Mouse (Mus musculus): Measurements from ENCODE around the gene Ankrd13c.
A peak's percentile ranks its signal among the peaks of the same experiment; 100 is the strongest.

The Ankrd13c gene

DNA sequence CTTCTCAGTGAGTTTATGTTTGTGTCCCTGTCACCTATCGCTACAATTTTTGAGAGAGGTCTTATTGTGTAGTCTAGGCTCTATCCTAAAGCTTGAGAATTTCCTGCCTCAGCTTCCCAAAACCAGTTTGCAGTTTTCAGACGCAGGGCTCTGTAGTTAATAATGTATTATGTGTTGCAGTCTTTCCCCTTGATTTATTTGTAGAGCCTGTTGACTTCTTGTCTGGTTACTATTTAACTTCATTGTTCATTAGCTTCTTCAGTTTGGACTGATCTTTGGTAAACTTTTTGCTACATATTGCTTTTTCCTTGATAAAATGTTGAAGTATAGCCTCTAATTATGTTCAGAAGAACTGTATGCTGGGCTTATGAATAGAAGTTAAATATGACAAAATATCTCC lies 5.7 kb downstream of the Ankrd13c start:
- no peak for DNase-seq (ENCODE audit: low spot score)

GRCm38 (mm10) chr3:157955466-157955865 lies 8.4 kb downstream of the Ankrd13c start:
- no peak for DNase-seq (ENCODE audit: low spot score)

DNA sequence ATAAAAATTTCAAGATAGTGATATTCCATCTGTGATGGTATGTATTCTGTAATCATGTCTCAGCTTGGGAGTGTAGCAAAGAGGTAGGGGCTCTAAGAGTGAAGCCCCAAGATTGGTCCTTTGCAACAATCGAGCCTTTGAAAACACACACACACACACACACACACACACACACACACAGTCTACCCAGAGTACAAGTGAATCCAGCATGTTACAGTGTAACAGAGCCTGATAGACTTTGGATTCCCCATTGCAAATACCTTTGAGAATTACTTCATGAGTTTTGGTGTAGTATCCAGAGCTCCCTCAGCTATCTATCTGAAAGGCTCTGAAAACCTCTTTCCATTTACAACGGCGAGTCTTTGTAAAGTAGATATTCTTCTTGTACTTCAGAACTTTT lies 9.2 kb downstream of the Ankrd13c start:
- no peak for DNase-seq (ENCODE audit: low spot score)

- no peak for DNase-seq (ENCODE audit: low spot score)
Observed at GRCm38 (mm10) chr3:157957320-157957719, 10.3 kb downstream of the Ankrd13c start.

DNA sequence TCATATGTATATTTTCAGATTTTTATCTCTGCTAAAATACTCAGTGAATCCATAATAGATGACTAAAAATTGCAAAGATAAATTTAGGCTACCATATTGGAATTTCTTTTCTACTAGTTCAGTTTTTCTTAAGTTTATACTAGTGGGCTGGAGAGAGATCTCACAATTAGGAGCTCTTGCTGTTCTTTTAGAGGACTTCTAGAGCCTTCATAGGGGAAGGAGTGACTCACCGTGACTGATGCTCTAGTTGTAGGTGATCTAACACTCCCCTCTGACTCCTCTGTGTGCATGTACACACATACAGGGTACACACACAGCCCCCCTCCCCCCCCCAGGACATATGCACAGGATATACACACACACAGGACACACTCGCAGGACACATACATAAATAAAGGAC lies 24.1 kb downstream of the Ankrd13c start:
- no peak for DNase-seq (ENCODE audit: low spot score)

GRCm38 (mm10) chr3:157973236-157973635 lies 26.2 kb downstream of the Ankrd13c start:
- no peak for DNase-seq (ENCODE audit: low spot score)

GRCm38 (mm10) chr3:157979619-157980018 lies 32.6 kb downstream of the Ankrd13c start:
- DNase-seq (ENCODE audit: low spot score), result no peak

- DNase-seq (ENCODE audit: low spot score), result no peak
Observed at GRCm38 (mm10) chr3:157993322-157993721, 46.3 kb downstream of the Ankrd13c start.

- no peak for DNase-seq (ENCODE audit: low spot score)
Observed at GRCm38 (mm10) chr3:157995726-157996125, 48.7 kb downstream of the Ankrd13c start.

GRCm38 (mm10) chr3:157998742-157999369 lies 51.8 kb downstream of the Ankrd13c start:
- no peak for DNase-seq (ENCODE audit: low spot score)

DNA sequence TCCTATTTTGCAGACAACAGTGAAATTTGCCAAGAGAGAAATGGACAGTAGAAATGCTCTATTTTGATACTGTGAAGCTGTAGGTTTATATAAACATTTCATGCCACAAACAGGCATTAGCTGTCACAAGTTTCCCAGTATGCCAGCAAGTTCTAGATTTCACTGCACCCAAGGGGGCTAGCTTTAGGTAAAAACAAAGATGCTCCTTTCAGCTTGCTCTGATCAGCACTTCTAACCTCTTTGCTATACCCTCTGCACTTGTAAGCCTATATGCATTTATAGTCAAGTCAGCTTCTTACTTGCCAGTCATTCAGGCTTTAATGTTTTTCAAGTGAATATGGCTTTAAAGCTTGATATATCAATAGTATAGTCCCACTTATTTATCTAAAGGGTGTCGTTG lies 61.6 kb downstream of the Ankrd13c start:
- DNase-seq (ENCODE audit: low spot score), result no peak

- no peak for DNase-seq (ENCODE audit: low spot score)
Observed at GRCm38 (mm10) chr3:158009762-158010320, 62.8 kb downstream of the Ankrd13c start.

GRCm38 (mm10) chr3:158031371-158031925 lies 84.4 kb downstream of the Ankrd13c start:
- DNase-seq (ENCODE audit: low spot score), result peak; percentile 89

DNA sequence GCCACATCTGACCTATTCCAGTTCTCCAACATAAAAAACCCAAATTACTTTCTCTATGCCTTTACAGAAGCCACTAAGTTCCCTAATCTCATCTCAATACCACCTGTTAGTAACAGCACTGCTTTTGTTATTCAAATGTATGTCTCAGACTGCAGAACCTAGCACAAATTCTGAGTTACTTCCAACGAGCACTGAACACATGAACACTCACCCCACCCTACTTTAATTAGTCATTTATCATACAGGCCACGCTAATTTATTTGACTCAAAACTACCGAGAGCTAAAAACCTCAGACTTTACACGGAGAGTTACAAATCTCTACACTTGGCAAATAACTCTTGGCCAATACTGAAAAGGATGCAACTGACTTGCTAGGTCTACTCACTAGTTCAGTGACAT lies 85.1 kb downstream of the Ankrd13c start:
- DNase-seq (ENCODE audit: low spot score), result no peak

DNA sequence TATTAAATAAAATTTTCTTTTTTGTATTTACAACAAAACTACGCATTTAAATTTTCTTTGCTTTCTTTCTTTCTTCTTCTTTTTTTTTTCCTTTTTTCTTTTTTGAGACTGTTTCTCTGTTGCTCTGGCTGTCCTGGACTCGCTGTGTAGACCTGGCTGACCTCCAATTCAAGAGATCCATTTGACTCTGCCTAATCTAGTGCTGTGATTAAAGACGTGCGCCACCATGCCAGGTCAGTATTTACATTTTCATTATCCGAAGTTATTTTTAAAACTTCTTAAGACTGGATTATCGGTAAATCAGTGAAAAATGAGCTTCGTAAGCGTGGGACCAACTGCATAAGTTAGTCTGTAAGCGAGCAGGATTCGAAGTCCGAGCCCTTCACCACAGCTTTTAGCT lies 88.8 kb downstream of the Ankrd13c start:
- no peak for DNase-seq (ENCODE audit: low spot score)

- DNase-seq (ENCODE audit: low spot score), result peak; percentile 92
Observed at GRCm38 (mm10) chr3:158036329-158036988, 89.4 kb downstream of the Ankrd13c start, which contains the start of the genes Srsf11 and Lrrc40. Gene Srsf11 (minus strand): TSS chr3:158036639. Gene Lrrc40 (plus strand): TSS chr3:158036662.

DNA sequence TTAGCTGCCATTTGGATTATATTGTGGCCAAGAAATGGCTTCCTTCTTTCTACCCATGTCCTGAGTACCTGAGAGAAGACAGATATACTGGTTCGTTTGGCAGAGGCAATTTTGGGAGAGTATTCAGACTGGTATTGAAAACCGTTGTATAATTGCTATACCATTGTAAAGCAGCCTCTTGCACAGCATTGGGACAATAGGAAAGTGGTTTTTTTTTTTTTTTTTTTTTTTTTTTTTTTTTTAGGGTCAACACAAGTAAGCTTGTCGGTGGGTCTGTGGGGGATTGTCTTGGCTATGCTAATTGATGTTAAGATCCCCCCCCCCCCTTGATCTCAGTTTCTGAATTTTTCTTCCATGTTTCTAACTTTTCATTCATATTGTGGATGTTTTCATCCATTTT lies 91.1 kb downstream of the Ankrd13c start:
- no peak for DNase-seq (ENCODE audit: low spot score)

DNA sequence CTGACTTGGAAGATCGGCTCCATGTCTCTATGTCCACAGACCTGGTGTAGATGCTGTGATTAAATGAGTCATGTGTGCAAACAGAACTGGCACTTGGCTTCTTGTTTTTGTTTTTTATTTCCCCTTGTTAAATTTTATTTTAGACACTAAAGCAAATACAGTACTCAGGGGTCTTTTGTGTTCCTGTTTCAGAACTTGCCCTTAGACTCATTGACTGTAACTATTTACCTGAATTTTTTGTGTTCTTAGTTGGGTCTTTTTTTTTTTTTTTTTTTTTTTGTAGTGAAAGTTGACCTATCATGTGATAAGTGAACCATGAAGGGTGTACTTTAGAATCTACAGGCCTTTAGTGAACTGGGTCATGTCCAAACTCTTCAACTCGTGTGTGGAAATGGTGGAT lies 93.7 kb downstream of the Ankrd13c start:
- no peak for DNase-seq (ENCODE audit: low spot score)

DNA sequence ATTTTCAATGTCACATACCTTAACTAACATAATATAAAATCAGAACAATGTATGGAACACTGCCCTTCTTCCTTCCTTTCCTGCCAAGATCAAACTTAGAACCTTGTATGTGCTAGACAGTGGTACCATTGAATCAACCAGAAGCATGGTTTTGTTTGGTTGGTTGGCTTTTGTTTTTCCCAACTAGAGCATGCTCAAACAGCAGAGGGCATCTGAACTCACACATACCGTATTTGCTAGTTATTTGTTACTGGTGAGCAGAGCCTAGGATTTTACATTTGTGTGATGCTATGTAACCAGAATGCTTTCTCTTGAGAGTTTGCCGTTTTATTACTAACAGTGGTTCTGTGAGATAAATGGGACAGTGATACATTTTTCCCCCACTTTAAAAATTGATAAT lies 102.5 kb downstream of the Ankrd13c start:
- no peak for DNase-seq (ENCODE audit: low spot score)

Measured in urinary bladder, postnatal 25 days (tissue).